Mouse (Mus musculus) hindbrain, embryonic 13.5 days (tissue): ENCODE measurements at regions not wholly inside any gene's neighbourhood (a gene's known extent, or its start where the extent isn't known, plus 50 kb on each side); places are given as distances from the start of the nearest gene placed in this dataset.
A peak's percentile ranks its signal among the peaks of the same experiment; 100 is the strongest.

ENCODE experiments used
- ATAC-seq: fragments of 200-750 bp; cut with Nextera tagmentation; 2 replicates; pipeline ENCODE4 v1.8.0; 2017; ENCODE audit warnings: moderate TSS enrichment; ENCODE audit not compliant: low FRiP score
- H3K27ac ChIP-seq: fragments of 300-500 bp; sonication (generic); 2 replicates; pipeline ENCODE4 v1.5.1; 2015; ENCODE audit warnings: inconsistent platforms, mild to moderate bottlenecking, moderate library complexity
- H3K27me3 ChIP-seq: fragments of 300-500 bp; sonication (generic); 2 replicates; pipeline ENCODE4 v1.6.1; 2015; ENCODE audit warnings: mild to moderate bottlenecking, inconsistent platforms
- H3K36me3 ChIP-seq: fragments of 300-500 bp; sonication (generic); 2 replicates; pipeline ENCODE4 v1.6.1; 2015; ENCODE audit warnings: mild to moderate bottlenecking, inconsistent platforms
- H3K4me1 ChIP-seq: fragments of 300-500 bp; sonication (generic); replicated peaks from 2 replicates; pipeline ENCODE4 v1.6.1; 2015; ENCODE audit warnings: inconsistent platforms
- H3K4me2 ChIP-seq: fragments of 300-500 bp; sonication (generic); 2 replicates; pipeline ENCODE4 v1.6.1; 2015; ENCODE audit warnings: inconsistent platforms, mild to moderate bottlenecking, moderate library complexity
- H3K4me3 ChIP-seq: fragments of 300-500 bp; sonication (generic); 2 replicates; pipeline ENCODE4 v1.5.1; 2015; ENCODE audit warnings: mild to moderate bottlenecking, inconsistent platforms
- H3K9ac ChIP-seq: fragments of 300-500 bp; sonication (generic); 2 replicates; pipeline ENCODE4 v1.6.1; 2015; ENCODE audit warnings: mild to moderate bottlenecking, inconsistent platforms
- H3K9me3 ChIP-seq: fragments of 300-500 bp; sonication (generic); 2 replicates; pipeline ENCODE4 v1.6.1; 2016; ENCODE audit warnings: inconsistent platforms
- WGBS: fragments of 180-500 bp; shearing (Covaris S2); methylation state at CpG from one replicate; pipeline ENCODE4 v1.1.7; 2015; 5-methylcytosine and 5-hydroxymethylcytosine counted together

DNA sequence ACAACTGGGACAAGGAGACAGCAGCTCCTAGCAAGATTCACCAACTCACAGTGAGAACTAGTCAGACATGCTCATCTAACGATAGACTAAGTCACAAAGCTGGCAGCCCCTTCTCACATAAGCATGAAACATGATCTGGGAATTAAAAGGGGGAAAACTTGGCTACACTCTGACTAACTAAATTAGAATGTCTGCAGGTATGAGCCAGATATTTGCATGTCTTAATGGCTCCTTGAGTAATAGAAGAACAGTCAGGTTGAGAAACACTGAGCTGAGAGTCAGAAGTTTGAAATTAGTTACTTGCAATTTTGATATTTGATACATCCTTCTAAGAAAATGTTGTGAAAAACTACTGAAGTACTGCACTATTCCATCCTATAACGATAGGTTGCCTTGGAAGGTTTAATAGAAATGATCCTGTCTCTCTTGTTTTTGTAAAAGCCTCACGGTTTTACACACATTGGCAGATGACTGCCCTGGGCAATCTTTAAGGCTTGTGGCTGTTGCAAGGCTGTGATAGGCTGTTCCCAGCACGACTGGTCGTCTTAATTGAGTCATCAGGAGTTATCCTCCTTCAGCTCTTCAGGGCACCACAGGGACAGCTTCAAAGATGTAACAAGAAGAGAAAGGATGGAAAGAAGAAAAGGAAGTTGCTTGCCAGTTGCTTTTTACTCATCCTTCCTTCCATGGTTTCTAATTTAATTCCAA, 54.8 kb upstream of the Gpc5 start:
- Histone ChIP-seq H3K4me1 (0 out of 2 replicates have a peak, but pooled peaks cover 3% of the 10 kb centered on the region), H3K9ac (no peak overlapping the region)

DNA sequence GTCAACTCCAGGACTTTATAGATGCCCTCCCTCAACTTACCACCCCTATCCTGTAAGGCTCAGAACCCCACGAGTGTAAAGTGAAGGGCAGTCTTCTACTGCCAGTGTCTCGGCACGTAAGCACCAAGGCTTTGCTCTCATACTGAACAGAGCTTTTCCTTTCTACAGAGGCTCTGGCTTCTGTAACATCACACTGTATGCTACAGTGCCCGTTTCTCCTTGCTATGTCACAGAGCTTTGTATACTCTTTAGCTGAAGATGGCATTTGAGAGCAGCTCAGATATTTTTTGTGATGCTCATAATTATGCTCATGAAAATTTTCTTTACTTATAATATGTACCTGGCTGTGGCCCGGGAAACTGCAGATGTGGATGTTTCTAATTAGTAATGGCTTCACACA, 53.2 kb upstream of the Gpc5 start:
- Histone ChIP-seq H3K27me3 (peaks cover 6% of the 10 kb centered on the region), H3K36me3 (peaks cover 4% of the 10 kb centered on the region), H3K27ac (no peak overlapping the region), H3K9ac (no peak overlapping the region), H3K4me3 (no peak overlapping the region), H3K4me2 (no peak overlapping the region), H3K9me3 (no peaks in the 10 kb centered on the region), H3K4me1 (peaks cover 19% of the 10 kb centered on the region)
- 73% methylated on average over 5 of the region's 5 CpGs for WGBS
- no peak for ATAC-seq

More for the DNA sequence above, 54.8 kb upstream of the Gpc5 start:
- no peaks in the 10 kb centered on the region for H3K36me3 ChIP-seq
- H3K4me3 ChIP-seq: no peak overlapping the region
- no peak overlapping the region for H3K27ac ChIP-seq
- WGBS: 44% methylated on average over 5 of the region's 5 CpGs
- ATAC-seq: no peak
- peaks cover 6% of the 10 kb centered on the region for H3K27me3 ChIP-seq
- no peaks in the 10 kb centered on the region for H3K9me3 ChIP-seq
- H3K4me2 ChIP-seq: no peak overlapping the region

DNA sequence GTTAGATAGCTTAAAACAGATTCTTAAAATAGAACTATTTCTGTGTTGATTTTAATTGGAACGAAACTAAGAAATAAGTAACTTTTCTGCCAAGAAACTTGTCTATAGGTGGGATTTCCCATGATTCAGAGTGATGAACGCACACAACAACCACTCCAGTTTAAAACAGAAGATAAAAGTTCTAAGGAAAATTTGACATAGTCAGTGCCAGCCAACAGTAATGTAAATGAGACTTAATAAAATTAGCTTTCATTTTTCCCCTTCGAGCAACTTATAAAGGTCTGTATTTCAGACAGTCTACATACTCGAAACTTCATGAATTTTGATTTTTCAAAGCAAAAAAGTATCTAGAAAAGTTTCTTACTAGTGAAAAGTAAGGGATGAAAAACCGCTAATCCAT, 52.5 kb upstream of the Gpc5 start:
- no peaks in the 10 kb centered on the region for H3K9me3 ChIP-seq
- H3K36me3 ChIP-seq: peaks cover 10% of the 10 kb centered on the region
- no peak overlapping the region for H3K4me3 ChIP-seq
- WGBS: 80% methylated on average over 5 of the region's 5 CpGs
- H3K9ac ChIP-seq: no peak overlapping the region
- no peak overlapping the region for H3K4me2 ChIP-seq
- peaks cover 6% of the 10 kb centered on the region for H3K27me3 ChIP-seq
- H3K4me1 ChIP-seq: peaks cover 26% of the 10 kb centered on the region
- ATAC-seq: no peak
- no peak overlapping the region for H3K27ac ChIP-seq

DNA sequence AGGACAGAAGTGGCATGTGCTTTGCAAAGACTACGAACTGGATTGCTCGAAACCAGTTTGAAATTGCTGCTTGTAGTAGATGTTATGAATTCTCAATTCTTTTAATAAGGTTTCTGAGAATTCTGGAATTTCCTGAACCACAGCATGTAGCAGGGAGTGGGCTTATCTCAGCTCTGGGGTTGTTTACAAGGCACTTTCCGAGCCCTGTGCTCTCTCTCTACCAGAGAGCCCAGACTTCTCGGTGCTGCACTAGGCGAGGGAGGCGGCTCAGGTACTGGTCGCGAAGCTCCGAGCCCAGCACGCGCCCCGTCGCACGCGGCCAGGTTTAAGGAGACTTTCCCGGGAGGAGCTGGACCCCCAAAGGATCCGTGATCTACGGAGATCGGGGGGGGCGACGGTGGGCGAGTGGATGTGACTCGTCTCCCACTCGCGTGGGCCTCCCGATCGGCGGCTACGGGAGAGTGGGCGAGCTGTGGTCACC, 51.9 kb upstream of the Gpc5 start:
- Histone ChIP-seq H3K36me3 (peaks cover 14% of the 10 kb centered on the region), H3K4me1 (peaks cover 26% of the 10 kb centered on the region), H3K27me3 (peaks cover 6% of the 10 kb centered on the region), H3K9ac (peak overlapping the region; percentile 97), H3K27ac (peak overlapping the region; percentile 95), H3K4me3 (peak overlapping the region; percentile 90), H3K4me2 (peak overlapping the region; percentile 87), H3K9me3 (no peaks in the 10 kb centered on the region)
- 2% methylated on average over 23 of the region's 30 CpGs for WGBS
- ATAC-seq: peak; percentile 21

DNA sequence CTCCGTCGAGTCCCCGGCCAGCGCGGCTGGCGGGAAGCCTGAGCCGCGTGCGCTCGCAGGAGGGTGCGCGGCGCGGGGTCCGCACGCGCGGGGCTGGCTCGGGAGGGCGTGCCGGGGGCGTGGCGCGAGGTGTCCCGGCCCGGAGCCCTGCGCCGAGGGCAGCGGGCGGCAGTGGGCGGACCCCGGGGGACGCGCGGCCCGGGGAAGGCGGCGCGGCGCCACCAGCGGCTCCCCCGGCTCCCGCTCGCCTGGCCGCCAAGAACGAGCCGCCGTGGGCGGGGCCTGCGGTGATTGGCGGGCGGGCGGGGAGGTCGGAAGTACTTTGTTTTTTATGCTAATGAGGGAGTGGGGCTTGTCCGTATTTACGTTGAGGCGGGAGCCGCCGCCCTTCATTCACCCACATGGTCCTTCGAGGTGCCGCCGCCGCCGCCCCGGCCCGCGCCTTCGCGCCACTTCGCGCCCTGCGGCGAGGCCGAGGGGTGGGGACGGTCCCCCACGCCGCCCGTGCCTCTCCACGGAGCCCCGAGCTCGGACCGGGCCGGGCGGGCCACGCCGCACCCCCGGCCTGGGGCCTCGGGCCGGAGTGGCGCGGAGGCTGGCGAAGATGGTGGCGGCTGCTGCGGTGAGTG, 51.3 kb upstream of the Gpc5 start:
- H3K4me1 ChIP-seq: peaks cover 29% of the 10 kb centered on the region
- peak overlapping the region; percentile 90 for H3K4me3 ChIP-seq
- peaks cover 17% of the 10 kb centered on the region for H3K36me3 ChIP-seq
- under 1% methylated on average over 46 of the region's 94 CpGs for WGBS
- peak overlapping the region; percentile 97 for H3K9ac ChIP-seq
- H3K27me3 ChIP-seq: peaks cover 6% of the 10 kb centered on the region
- peak overlapping the region; percentile 95 for H3K27ac ChIP-seq
- H3K4me2 ChIP-seq: peak overlapping the region; percentile 87
- peak; percentile 85 for ATAC-seq
- H3K9me3 ChIP-seq: no peaks in the 10 kb centered on the region

DNA sequence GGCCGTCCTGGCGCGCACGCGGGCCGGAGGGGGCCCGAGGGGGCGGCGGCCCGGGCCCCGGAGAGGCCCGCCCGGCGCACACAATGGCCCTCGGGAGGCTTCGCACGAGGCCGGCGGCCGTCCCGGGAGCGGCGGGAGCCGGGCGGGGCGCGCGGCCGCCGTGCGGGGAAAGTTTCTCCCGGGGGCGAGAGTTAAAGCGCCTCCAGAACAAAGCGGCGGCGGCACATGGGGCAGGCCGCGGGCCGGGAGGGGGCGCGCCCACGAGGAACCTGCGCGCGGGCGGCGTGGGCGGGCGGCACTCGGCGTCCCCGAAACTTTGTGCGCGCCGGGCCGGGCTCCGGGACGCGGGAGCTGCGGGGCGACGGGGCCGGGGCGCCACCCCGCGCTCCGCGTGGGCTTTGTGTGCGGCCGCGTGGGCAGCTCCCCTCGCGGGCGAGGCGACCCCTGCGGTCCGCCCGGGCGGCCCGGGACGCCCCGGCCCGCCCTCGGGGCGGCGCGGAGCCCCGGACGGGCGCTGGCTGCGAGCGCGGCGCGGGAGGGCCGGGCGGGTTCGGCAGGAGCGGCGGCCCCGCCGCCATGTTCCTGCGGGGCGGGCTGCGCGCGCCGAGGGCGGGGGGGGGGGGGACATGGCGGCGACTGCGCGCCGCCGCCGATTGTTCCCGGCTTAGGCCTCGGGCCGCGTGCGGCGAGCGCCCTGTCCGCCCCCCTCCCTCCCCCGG, 50.5 kb upstream of the Gpc5 start:
- peak overlapping the region; percentile 97 for H3K9ac ChIP-seq
- H3K36me3 ChIP-seq: peaks cover 21% of the 10 kb centered on the region
- peak; percentile 40 for ATAC-seq
- peak overlapping the region; percentile 90 for H3K4me3 ChIP-seq
- H3K27me3 ChIP-seq: peaks cover 6% of the 10 kb centered on the region
- H3K9me3 ChIP-seq: no peaks in the 10 kb centered on the region
- peak overlapping the region; percentile 95 for H3K27ac ChIP-seq
- H3K4me1 ChIP-seq: peaks cover 29% of the 10 kb centered on the region
- 1% methylated on average over 58 of the region's 126 CpGs for WGBS
- H3K4me2 ChIP-seq: peak overlapping the region; percentile 87

DNA sequence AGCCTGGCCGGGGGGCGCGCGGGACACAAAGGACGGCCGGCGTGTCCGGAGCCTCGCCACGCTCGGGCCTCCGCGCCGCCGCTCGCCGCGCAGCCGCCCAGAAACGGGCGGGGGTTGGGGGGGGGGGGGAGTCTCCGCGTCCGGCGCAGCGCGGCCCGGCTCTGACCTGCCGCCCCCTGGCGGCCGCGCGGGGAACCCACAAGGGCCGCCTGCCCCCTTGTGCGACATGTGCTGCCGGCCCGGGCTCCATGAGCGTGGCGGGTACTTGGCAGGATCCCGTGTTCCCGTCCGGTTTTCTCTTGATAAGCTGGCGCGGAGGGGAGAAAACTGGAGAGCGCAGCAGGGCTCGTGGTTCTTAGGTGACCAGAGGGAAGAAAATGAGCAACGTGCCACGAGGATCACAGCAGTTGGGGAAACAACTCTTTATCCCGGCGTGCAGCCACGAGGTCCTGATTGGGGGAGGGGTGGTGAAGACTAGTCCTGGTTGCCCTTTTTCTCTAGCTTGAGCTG, 49.9 kb upstream of the Gpc5 start:
- peak; percentile 83 for ATAC-seq
- peak overlapping the region; percentile 90 for H3K4me3 ChIP-seq
- H3K4me2 ChIP-seq: peak overlapping the region; percentile 69
- peaks cover 26% of the 10 kb centered on the region for H3K36me3 ChIP-seq
- peaks cover 6% of the 10 kb centered on the region for H3K27me3 ChIP-seq
- H3K9me3 ChIP-seq: no peaks in the 10 kb centered on the region
- H3K4me1 ChIP-seq: peaks cover 29% of the 10 kb centered on the region
- under 1% methylated on average over 23 of the region's 51 CpGs for WGBS
- H3K9ac ChIP-seq: peak overlapping the region; percentile 97
- peak overlapping the region; percentile 95 for H3K27ac ChIP-seq
